Mouse (Mus musculus): ENCODE results near the gene Otulin. TPM values are rescaled to one million over a fixed set of nuclear protein-coding genes. Genes with fewer than 3 reads are reported as not detected.

Gene Otulin
- total and polyA plus RNA-seq, 3 experiments = 65.5 to 70.6 TPM; not detected in 1

GRCm38 (mm10) chr15:27655015-27655414 lies 24.5 kb upstream of the Otulin start (continued):
- TF ChIP-seq NELFE (IDR thresholded peaks at IDR 0.05; ENCODE audit: low read depth, low read length) (no peak), GATA1 (IDR thresholded peaks at IDR 0.05; ENCODE audit: low read depth, low read length) (no peak), TCF12 (IDR thresholded peaks at IDR 0.05; ENCODE audit: low read depth, low read length) (no peak), MAZ (IDR thresholded peaks at IDR 0.05; ENCODE audit: low read depth, low read length) (no peak), POLR2AphosphoS5 (IDR thresholded peaks at IDR 0.05; ENCODE audit: borderline replicate concordance, low read depth, low read length) (no peak), JUND (IDR thresholded peaks at IDR 0.05; ENCODE audit: low read depth, low read length) (no peak), TBP (IDR thresholded peaks at IDR 0.05; ENCODE audit: low read depth, low read length) (no peak), SIN3A (IDR thresholded peaks at IDR 0.05; ENCODE audit: low read length) (peak; percentile 86), SMC3 (IDR thresholded peaks at IDR 0.05; ENCODE audit: low read depth, low read length) (no peak), TAL1 (IDR thresholded peaks at IDR 0.05; ENCODE audit: low read length) (no peak), BHLHE40 (IDR thresholded peaks at IDR 0.05; ENCODE audit: borderline replicate concordance, low read depth, low read length) (no peak), POLR2A (IDR thresholded peaks at IDR 0.05; ENCODE audit: control insufficient read depth in 1 of 2, insufficient read depth in 1 of 2, low read depth in 1 of 2, low read length in 2 of 2, poor library complexity in 1 of 2) (no peak), ELF1 (IDR thresholded peaks at IDR 0.05; ENCODE audit: low read depth, low read length) (no peak), RAD21 (IDR thresholded peaks at IDR 0.05; ENCODE audit: low read depth, low read length) (no peak)

GRCm38 (mm10) chr15:27647686-27648085 lies 17.2 kb upstream of the Otulin start:
- Histone ChIP-seq H3K27me3 (ENCODE audit: control insufficient read depth in 1 of 2, insufficient read depth in 2 of 2, low read length in 2 of 2) (peaks cover 0 to 2% of the 10 kb centered on the region in 2 experiments; a peak in 2 of 4 replicates), H3K4me1 (ENCODE audit: control insufficient read depth in 1 of 2, insufficient read depth in 2 of 2, low read length in 2 of 2) (no peaks in the 10 kb centered on the region), H3K79me2 (ENCODE audit: control insufficient read depth, insufficient read depth, low read length, poor library complexity) (no peaks in the 10 kb centered on the region), H3K4me3 (ENCODE audit: control insufficient read depth in 1 of 2, insufficient read depth in 1 of 2, low read depth in 2 of 2, low read length in 2 of 2) (no peak overlapping the region), H3K9ac (ENCODE audit: control insufficient read depth, low read depth, low read length, poor library complexity, severe bottlenecking) (no peak overlapping the region), H3K9me3 (replicated peaks; ENCODE audit: insufficient read depth, low read length) (no peaks in the 10 kb centered on the region), H3K36me3 (ENCODE audit: control insufficient read depth in 1 of 2, insufficient read depth in 2 of 2, low read length in 2 of 2) (no peaks in the 10 kb centered on the region), H3K27ac (ENCODE audit: control insufficient read depth, low read depth, low read length) (no peak overlapping the region)
- no peak for TF ChIP-seq CHD2 (IDR thresholded peaks at IDR 0.05; ENCODE audit: low read length)
- TF ChIP-seq TCF12 (IDR thresholded peaks at IDR 0.05; ENCODE audit: low read depth, low read length) = no peak
- no peak for TF ChIP-seq ZKSCAN1 (IDR thresholded peaks at IDR 0.05; ENCODE audit: low read depth, low read length)
- no peak for TF ChIP-seq UBTF (IDR thresholded peaks at IDR 0.05; ENCODE audit: borderline replicate concordance, insufficient read depth, low read depth, low read length)
- TF ChIP-seq MYC (IDR thresholded peaks at IDR 0.05; ENCODE audit: low read depth, low read length) = no peak
- TF ChIP-seq RAD21 (IDR thresholded peaks at IDR 0.05; ENCODE audit: low read depth, low read length) = peak; percentile 99
- TF ChIP-seq ZMIZ1 (IDR thresholded peaks at IDR 0.05; ENCODE audit: low read depth, low read length) = no peak
- TF ChIP-seq CHD1 (IDR thresholded peaks at IDR 0.05; ENCODE audit: low read depth, low read length) = no peak
- no peak for TF ChIP-seq KAT2A (conservative IDR thresholded peaks at IDR 0.05; ENCODE audit: low read depth, low read length)
- no peak for TF ChIP-seq SIN3A (IDR thresholded peaks at IDR 0.05; ENCODE audit: low read length)
- TF ChIP-seq HCFC1 (IDR thresholded peaks at IDR 0.05; ENCODE audit: low read depth, low read length) = no peak
- no peak for TF ChIP-seq MYB (IDR thresholded peaks at IDR 0.05; ENCODE audit: low read depth, low read length)
- TF ChIP-seq ZNF384 (IDR thresholded peaks at IDR 0.05; ENCODE audit: low read depth, low read length) = peak; percentile 48
- no peak for TF ChIP-seq POLR2AphosphoS2 (IDR thresholded peaks at IDR 0.05; ENCODE audit: low read length)
- peak; percentile 88 for TF ChIP-seq SMC3 (IDR thresholded peaks at IDR 0.05; ENCODE audit: low read depth, low read length)
- TF ChIP-seq TBP (IDR thresholded peaks at IDR 0.05; ENCODE audit: low read depth, low read length) = no peak
- TF ChIP-seq POLR2AphosphoS5 (IDR thresholded peaks at IDR 0.05; ENCODE audit: borderline replicate concordance, low read depth, low read length) = no peak
- no peak for TF ChIP-seq MAZ (IDR thresholded peaks at IDR 0.05; ENCODE audit: low read depth, low read length)
- TF ChIP-seq TAL1 (IDR thresholded peaks at IDR 0.05; ENCODE audit: low read length) = no peak
- TF ChIP-seq GABPA (IDR thresholded peaks at IDR 0.05; ENCODE audit: low read depth, low read length) = no peak
- TF ChIP-seq CTCF (IDR thresholded peaks at IDR 0.05 in 2 of 3, conservative IDR thresholded peaks at IDR 0.05 in 1 of 3; ENCODE audit: control insufficient read depth in 1 of 3, insufficient read depth in 1 of 3, low read depth in 2 of 3, low read length in 3 of 3, poor library complexity in 1 of 3, severe bottlenecking in 1 of 3) = peak; percentile 34 to 82 (median 48); a peak in 5 of 6 replicates
- peak; percentile 91 for TF ChIP-seq ZC3H11A (IDR thresholded peaks at IDR 0.05; ENCODE audit: low read depth, low read length)
- TF ChIP-seq USF2 (IDR thresholded peaks at IDR 0.05; ENCODE audit: borderline replicate concordance in 1 of 2, insufficient read depth in 1 of 2, low read depth in 1 of 2, low read length in 2 of 2) = no peak
- TF ChIP-seq JUND (IDR thresholded peaks at IDR 0.05; ENCODE audit: low read depth, low read length) = no peak
- TF ChIP-seq BHLHE40 (IDR thresholded peaks at IDR 0.05; ENCODE audit: borderline replicate concordance, low read depth, low read length) = 0 out of 2 replicates have a peak, but pooled peaks have one; percentile 9
- peak; percentile 66 for DNase-seq (ENCODE audit: low read depth, low spot score)

Data from MEL (cell line).